Mouse (Mus musculus): ENCODE data around the gene Uqcc2. TPM values are rescaled to one million over a fixed set of nuclear protein-coding genes. Genes with fewer than 3 reads are reported as not detected.

Uqcc2 gene
- polyA plus RNA-seq, 1 experiment, result 630 TPM

DNA sequence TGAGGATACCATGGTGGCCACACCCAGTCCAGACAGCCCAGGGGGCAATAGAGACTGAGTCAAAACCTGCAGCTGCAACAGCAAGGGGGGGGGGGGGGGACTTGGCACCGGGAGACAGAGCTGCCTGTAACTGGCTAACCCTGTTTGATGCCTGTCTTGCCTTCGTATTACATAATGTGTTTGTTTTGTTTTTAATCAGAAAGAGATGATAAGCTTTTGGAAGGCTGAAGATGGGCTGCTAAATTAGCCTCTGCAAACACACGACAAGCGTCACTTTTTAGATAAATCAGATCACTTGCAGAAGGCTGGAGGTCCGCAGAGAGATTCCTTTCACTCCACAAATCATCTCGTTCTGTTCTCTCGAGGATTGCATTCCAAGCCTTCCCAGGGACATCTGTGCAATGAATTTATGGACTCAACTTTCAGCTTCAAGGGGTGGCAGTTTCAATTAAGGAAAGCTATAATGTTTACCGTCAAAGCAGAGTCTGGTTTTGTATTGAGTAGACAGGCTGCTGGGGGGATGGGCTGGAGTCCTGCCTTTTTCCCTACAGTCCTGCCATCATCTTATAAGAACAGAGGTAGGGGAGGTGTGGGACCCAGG is 12.7 kb upstream of the Uqcc2 start:
- Histone ChIP-seq H3K4me3 (ENCODE audit: insufficient read depth, poor library complexity, severe bottlenecking) (no peak overlapping the region), H3K79me2 (ENCODE audit: control insufficient read depth, insufficient read depth) (no peaks in the 10 kb centered on the region), H3K79me3 (ENCODE audit: low read depth) (no peaks in the 10 kb centered on the region), H3ac (ENCODE audit: control insufficient read depth, insufficient read length, low read depth) (no peak overlapping the region), H3K36me3 (ENCODE audit: control insufficient read depth, insufficient read depth) (no peaks in the 10 kb centered on the region), H3K27me3 (ENCODE audit: control insufficient read depth, insufficient read depth, insufficient read length) (no peaks in the 10 kb centered on the region)
- no peak for TF ChIP-seq CTCF (IDR thresholded peaks at IDR 0.05; ENCODE audit: control insufficient read depth, insufficient read depth, insufficient read length)
- no peak for TF ChIP-seq USF1 (IDR thresholded peaks at IDR 0.05; ENCODE audit: low read depth)
- TF ChIP-seq MAX (IDR thresholded peaks at IDR 0.05), result no peak
- TF ChIP-seq CEBPB (IDR thresholded peaks at IDR 0.05; ENCODE audit: low read depth), result no peak
- no peak for TF ChIP-seq MYOD1 (IDR thresholded peaks at IDR 0.05; ENCODE audit: control insufficient read depth, insufficient read length, low read depth)
- no peak for TF ChIP-seq FOSL1 (IDR thresholded peaks at IDR 0.05; ENCODE audit: insufficient read depth, low read length, poor library complexity, severe bottlenecking)
- no peak for TF ChIP-seq MYOG (IDR thresholded peaks at IDR 0.05; ENCODE audit: control insufficient read depth, extremely low read depth, insufficient read length)

DNA sequence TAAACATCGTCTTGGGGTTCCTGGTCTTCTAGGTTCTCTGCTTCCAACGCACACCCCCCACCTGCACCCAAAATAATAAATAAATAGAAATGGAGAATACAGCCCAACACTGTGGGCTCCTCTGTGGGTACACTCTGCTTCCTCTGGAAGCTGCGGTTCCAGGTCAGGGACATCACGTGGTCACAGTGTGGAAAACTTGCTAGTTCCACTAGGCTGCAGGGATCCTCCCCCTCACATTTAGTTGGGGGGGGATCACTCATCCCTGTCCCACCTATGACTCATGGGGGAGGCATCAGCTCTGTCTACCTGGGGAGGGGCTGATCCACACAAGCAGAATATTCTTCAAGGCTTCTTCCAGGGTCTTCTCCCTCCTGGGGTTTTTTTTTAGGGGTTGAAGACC is 10.4 kb upstream of the Uqcc2 start:
- TF ChIP-seq MYOG (IDR thresholded peaks at IDR 0.05; ENCODE audit: control insufficient read depth, extremely low read depth, insufficient read length), result no peak
- peak; percentile 52 for TF ChIP-seq USF1 (IDR thresholded peaks at IDR 0.05; ENCODE audit: low read depth)
- no peaks in the 10 kb centered on the region for H3K36me3 ChIP-seq (ENCODE audit: control insufficient read depth, insufficient read depth)

DNA sequence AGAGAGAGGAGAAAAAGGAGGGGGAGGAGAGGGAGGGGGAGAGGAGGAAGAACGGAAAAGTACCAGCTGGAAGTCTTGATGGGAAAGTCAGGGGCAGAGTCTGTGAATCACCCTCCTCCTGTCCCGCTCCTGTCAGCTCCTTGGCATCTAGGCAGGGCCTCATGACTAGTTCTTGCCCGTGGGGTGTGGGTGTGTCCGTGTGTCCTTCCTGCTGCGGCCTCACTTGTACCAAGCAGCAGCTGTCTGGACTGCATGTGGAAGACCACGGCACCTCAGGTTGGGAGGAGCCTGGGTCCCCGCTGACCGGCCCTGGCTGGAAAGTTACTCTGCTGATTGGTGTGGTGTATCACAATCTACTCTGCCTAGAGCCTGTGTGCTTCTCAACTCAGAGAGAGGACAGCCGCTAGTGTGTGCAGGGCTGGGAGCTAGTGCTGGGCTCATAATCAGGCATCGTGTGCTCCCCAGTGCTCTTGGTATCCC is 8.3 kb upstream of the Uqcc2 start:
- H3ac ChIP-seq (ENCODE audit: control insufficient read depth, insufficient read length, low read depth), result no peak overlapping the region
- no peaks in the 10 kb centered on the region for H3K27me3 ChIP-seq (ENCODE audit: control insufficient read depth, insufficient read depth, insufficient read length)
- no peaks in the 10 kb centered on the region for H3K79me2 ChIP-seq (ENCODE audit: control insufficient read depth, insufficient read depth)
- no peaks in the 10 kb centered on the region for H3K36me3 ChIP-seq (ENCODE audit: control insufficient read depth, insufficient read depth)
- H3K4me3 ChIP-seq (ENCODE audit: insufficient read depth, poor library complexity, severe bottlenecking), result no peak overlapping the region
- no peaks in the 10 kb centered on the region for H3K79me3 ChIP-seq (ENCODE audit: low read depth)
- TF ChIP-seq MYOD1 (IDR thresholded peaks at IDR 0.05; ENCODE audit: control insufficient read depth, insufficient read length, low read depth), result peak; percentile 78
- peak; percentile 87 for TF ChIP-seq MAX (IDR thresholded peaks at IDR 0.05)
- no peak for TF ChIP-seq CEBPB (IDR thresholded peaks at IDR 0.05; ENCODE audit: low read depth)
- TF ChIP-seq FOSL1 (IDR thresholded peaks at IDR 0.05; ENCODE audit: insufficient read depth, low read length, poor library complexity, severe bottlenecking), result no peak
- TF ChIP-seq MYOG (IDR thresholded peaks at IDR 0.05; ENCODE audit: control insufficient read depth, extremely low read depth, insufficient read length), result no peak
- no peak for TF ChIP-seq CTCF (IDR thresholded peaks at IDR 0.05; ENCODE audit: control insufficient read depth, insufficient read depth, insufficient read length)
- TF ChIP-seq USF1 (IDR thresholded peaks at IDR 0.05; ENCODE audit: low read depth), result no peak

More for the DNA sequence above, 10.4 kb upstream of the Uqcc2 start:
- Histone ChIP-seq H3ac (ENCODE audit: control insufficient read depth, insufficient read length, low read depth) (no peak overlapping the region), H3K4me3 (ENCODE audit: insufficient read depth, poor library complexity, severe bottlenecking) (no peak overlapping the region), H3K79me3 (ENCODE audit: low read depth) (no peaks in the 10 kb centered on the region), H3K79me2 (ENCODE audit: control insufficient read depth, insufficient read depth) (no peaks in the 10 kb centered on the region), H3K27me3 (ENCODE audit: control insufficient read depth, insufficient read depth, insufficient read length) (no peaks in the 10 kb centered on the region)

DNA sequence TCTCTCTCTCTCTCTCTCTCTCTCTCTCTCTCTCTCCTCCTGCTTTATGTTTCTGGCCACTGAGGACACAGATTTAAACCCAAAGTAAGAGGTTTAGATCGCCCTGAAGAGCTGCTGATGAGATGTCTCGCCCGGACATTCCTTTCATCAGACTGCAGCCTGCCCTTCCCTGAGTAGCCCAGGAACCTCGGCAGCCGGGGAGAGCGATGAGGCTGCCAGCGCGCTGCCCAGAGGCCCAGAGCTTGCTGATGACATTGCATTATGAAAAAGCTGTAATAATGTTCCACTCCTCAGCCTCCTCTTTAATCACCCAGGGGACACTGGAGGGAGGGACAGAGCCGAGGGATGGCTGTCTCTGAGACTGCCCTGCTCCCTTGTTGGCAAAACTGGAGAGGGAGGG is 6.5 kb upstream of the Uqcc2 start:
- H3K79me3 ChIP-seq (ENCODE audit: low read depth), result no peaks in the 10 kb centered on the region
- H3K79me2 ChIP-seq (ENCODE audit: control insufficient read depth, insufficient read depth), result no peaks in the 10 kb centered on the region
- H3K4me3 ChIP-seq (ENCODE audit: insufficient read depth, poor library complexity, severe bottlenecking), result no peak overlapping the region
- H3K36me3 ChIP-seq (ENCODE audit: control insufficient read depth, insufficient read depth), result no peaks in the 10 kb centered on the region
- TF ChIP-seq MYOD1 (IDR thresholded peaks at IDR 0.05; ENCODE audit: control insufficient read depth, insufficient read length, low read depth) (no peak), CEBPB (IDR thresholded peaks at IDR 0.05; ENCODE audit: low read depth) (no peak), FOSL1 (IDR thresholded peaks at IDR 0.05; ENCODE audit: insufficient read depth, low read length, poor library complexity, severe bottlenecking) (no peak), USF1 (IDR thresholded peaks at IDR 0.05; ENCODE audit: low read depth) (no peak), MYOG (IDR thresholded peaks at IDR 0.05; ENCODE audit: control insufficient read depth, extremely low read depth, insufficient read length) (no peak), CTCF (IDR thresholded peaks at IDR 0.05; ENCODE audit: control insufficient read depth, insufficient read depth, insufficient read length) (no peak), MAX (IDR thresholded peaks at IDR 0.05) (no peak)
- no peak overlapping the region for H3ac ChIP-seq (ENCODE audit: control insufficient read depth, insufficient read length, low read depth)
- H3K27me3 ChIP-seq (ENCODE audit: control insufficient read depth, insufficient read depth, insufficient read length), result no peaks in the 10 kb centered on the region

DNA sequence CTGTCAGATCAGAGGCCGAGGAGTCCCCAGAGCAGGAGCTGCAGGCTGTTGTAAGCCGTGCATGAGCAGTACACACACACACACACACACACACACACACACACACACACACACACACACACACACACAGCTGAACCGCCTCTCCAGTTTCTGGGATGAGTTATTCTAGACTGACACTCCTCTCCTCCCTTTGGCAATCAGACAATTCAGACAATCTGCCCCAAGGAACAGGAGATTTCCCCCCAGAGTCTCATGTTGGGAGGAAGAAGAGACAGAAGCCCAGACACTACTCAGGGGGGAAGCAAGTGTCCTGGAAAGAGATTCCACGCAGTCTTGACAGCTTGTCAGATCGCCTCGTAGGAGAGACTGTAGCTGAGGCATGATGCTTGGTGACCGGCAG is 5.6 kb upstream of the Uqcc2 start:
- H3K4me3 ChIP-seq (ENCODE audit: insufficient read depth, poor library complexity, severe bottlenecking), result no peak overlapping the region
- no peaks in the 10 kb centered on the region for H3K79me2 ChIP-seq (ENCODE audit: control insufficient read depth, insufficient read depth)
- no peaks in the 10 kb centered on the region for H3K79me3 ChIP-seq (ENCODE audit: low read depth)
- H3ac ChIP-seq (ENCODE audit: control insufficient read depth, insufficient read length, low read depth), result no peak overlapping the region
- TF ChIP-seq MYOG (IDR thresholded peaks at IDR 0.05; ENCODE audit: control insufficient read depth, extremely low read depth, insufficient read length) (no peak), USF1 (IDR thresholded peaks at IDR 0.05; ENCODE audit: low read depth) (no peak), MYOD1 (IDR thresholded peaks at IDR 0.05; ENCODE audit: control insufficient read depth, insufficient read length, low read depth) (no peak), CTCF (IDR thresholded peaks at IDR 0.05; ENCODE audit: control insufficient read depth, insufficient read depth, insufficient read length) (no peak), CEBPB (IDR thresholded peaks at IDR 0.05; ENCODE audit: low read depth) (no peak), FOSL1 (IDR thresholded peaks at IDR 0.05; ENCODE audit: insufficient read depth, low read length, poor library complexity, severe bottlenecking) (no peak), MAX (IDR thresholded peaks at IDR 0.05) (no peak)
- no peaks in the 10 kb centered on the region for H3K36me3 ChIP-seq (ENCODE audit: control insufficient read depth, insufficient read depth)
- no peaks in the 10 kb centered on the region for H3K27me3 ChIP-seq (ENCODE audit: control insufficient read depth, insufficient read depth, insufficient read length)

DNA sequence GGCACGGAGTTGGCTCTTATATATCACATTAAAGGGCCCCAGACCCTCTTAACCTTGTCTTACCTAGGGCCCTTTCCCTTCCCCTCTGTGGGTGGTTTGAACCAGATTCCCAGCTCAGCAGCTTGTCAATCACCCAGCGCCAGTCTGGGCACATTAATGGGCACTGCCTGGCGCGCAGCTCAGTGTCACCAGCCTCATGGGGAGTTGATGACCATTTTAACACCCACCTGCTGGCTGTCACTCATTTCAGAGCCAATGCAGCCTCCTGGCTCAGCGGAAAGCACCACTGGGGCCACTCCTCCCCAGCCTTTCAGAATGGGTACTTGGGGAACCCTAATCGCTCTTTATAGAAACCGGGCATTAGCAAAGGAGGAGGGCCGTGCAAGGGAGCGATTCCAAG is 4.7 kb upstream of the Uqcc2 start:
- no peaks in the 10 kb centered on the region for H3K79me3 ChIP-seq (ENCODE audit: low read depth)
- peaks cover 3% of the 10 kb centered on the region for H3K79me2 ChIP-seq (ENCODE audit: control insufficient read depth, insufficient read depth)
- TF ChIP-seq CEBPB (IDR thresholded peaks at IDR 0.05; ENCODE audit: low read depth) (no peak), MYOG (IDR thresholded peaks at IDR 0.05; ENCODE audit: control insufficient read depth, extremely low read depth, insufficient read length) (no peak), MYOD1 (IDR thresholded peaks at IDR 0.05; ENCODE audit: control insufficient read depth, insufficient read length, low read depth) (peak; percentile 40), MAX (IDR thresholded peaks at IDR 0.05) (no peak), USF1 (IDR thresholded peaks at IDR 0.05; ENCODE audit: low read depth) (no peak), FOSL1 (IDR thresholded peaks at IDR 0.05; ENCODE audit: insufficient read depth, low read length, poor library complexity, severe bottlenecking) (no peak)

More for the DNA sequence above, 4.7 kb upstream of the Uqcc2 start:
- Histone ChIP-seq H3K36me3 (ENCODE audit: control insufficient read depth, insufficient read depth) (no peaks in the 10 kb centered on the region), H3ac (ENCODE audit: control insufficient read depth, insufficient read length, low read depth) (no peak overlapping the region), H3K4me3 (ENCODE audit: insufficient read depth, poor library complexity, severe bottlenecking) (no peak overlapping the region), H3K27me3 (ENCODE audit: control insufficient read depth, insufficient read depth, insufficient read length) (no peaks in the 10 kb centered on the region)

All from C2C12 (cell line).